Mouse (Mus musculus): ENCODE results near the gene Amph. TPM values are rescaled to one million over a fixed set of nuclear protein-coding genes. Genes with fewer than 3 reads are reported as not detected.

The Amph gene
- total RNA-seq, 2 experiments from 2014 or later: 1.5 to 1.6 TPM

DNA sequence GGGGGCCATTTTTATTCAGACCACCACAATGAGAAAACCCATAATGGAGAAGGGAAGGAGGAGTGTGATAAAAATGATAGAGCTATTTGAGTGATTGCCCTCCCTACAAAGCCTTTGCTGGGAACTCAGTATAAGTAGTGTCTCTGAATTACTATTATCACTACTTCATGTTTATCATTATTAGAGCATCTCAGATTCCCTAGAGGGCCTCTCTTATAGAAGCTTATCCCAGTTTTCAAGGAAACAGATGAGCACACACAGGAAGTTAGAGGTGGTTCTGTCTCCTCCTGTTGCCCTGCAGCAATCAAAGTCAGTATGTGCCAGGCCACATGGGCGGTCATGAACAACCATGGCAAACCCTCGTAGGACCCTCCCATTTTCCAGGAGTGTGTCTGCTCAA is 190.5 kb downstream of the Amph start:
- no peak for DNase-seq (ENCODE audit: low spot score in 2 of 2)

DNA sequence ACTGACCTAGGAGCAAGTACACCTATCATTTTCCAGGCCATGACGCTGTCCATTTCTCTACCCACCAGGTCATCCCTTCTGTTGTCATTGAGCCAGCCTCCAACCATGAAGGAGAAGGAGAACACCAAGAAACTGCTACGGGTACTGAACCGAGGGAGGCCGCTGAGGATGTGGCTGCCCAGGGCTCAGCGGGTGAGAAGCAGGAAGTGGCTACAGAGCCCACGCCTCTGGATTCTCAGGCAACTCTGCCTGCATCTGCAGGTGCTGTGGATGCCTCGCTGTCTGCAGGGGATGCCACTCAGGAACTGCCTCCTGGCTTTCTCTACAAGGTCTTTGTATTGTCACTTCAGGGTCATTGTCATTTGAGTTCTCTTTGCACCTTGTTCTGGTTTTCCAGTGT is 191.1 kb downstream of the Amph start:
- DNase-seq (ENCODE audit: low spot score in 2 of 2): no peak

DNA sequence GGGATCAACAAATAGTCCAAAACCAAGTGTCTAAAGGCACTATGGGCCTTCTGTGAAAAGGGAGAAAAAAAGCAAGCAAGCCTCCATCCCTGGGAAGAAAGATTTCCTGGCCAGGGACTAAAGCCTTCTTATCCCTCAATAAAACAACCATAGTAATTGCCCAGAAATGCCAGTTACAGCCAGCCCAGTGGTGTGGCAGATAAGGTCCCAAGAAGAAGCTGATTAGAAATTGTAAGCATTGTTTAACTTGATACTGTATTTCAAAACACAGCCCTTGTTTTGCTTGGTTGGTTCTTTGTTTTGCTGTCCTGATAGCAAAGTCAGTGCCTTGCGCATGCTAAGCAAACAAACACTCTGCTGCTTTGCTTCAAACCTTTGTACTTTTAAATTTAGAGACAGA is 191.8 kb downstream of the Amph start:
- DNase-seq (ENCODE audit: low spot score in 2 of 2): no peak

DNA sequence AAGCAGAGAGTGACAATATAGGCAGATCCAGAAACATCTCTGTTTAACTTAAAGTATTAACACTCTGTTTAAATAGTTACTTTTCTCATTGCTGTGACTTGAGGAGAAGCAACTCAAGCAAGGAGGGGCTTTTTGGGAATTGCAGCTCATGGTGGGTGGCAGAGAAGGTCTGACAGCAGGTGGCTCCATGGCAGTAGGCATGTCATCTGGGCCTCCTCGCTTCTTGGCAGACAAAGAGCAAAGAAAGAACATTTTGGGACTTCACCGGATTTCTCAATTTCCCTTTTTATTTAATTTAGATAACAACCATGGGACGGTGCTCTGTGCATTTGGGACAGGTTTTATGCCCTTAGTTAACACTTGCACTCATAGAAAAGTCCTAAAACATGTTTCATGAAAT is 195.8 kb downstream of the Amph start:
- DNase-seq (ENCODE audit: low spot score in 2 of 2): no peak

DNA sequence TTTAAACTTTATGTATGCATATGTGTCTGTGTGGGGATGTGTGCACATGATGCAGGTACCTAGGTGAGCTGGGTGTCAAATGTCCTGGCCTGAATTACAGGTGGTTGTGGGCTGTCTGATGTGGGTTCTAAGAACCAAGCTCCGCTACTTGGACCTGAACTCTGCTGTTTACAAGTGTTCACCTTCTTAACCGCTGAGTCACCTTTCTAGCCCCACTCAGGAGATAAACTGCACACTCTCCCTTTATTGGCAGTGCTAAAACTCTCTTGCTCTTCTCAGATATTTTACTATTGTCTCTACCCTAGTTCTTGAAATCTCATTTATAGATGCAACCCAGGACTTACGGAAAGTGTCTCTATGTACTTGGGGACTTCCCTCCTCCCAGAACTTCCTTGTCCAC is 199.5 kb downstream of the Amph start:
- no peak for DNase-seq (ENCODE audit: low spot score in 2 of 2)

DNA sequence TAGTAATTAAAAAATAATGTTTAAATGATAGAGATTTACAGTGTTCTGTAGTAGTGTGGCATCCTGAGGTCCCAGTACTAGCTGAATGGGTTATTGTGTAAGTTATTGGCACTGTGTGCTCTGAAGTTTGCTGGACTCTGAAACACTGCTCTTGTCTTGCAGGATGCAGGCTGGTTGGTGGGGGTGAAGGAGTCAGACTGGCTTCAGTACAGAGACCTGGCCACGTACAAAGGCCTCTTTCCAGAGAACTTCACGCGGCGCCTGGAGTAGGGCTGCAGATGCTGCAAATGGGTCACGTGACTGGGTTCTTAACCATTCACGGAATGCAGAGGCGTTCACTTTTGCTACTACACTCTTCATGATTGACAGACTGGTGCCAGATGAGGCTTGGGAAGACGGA is 201.6 kb downstream of the Amph start:
- DNase-seq (ENCODE audit: low spot score in 2 of 2): no peak

DNA sequence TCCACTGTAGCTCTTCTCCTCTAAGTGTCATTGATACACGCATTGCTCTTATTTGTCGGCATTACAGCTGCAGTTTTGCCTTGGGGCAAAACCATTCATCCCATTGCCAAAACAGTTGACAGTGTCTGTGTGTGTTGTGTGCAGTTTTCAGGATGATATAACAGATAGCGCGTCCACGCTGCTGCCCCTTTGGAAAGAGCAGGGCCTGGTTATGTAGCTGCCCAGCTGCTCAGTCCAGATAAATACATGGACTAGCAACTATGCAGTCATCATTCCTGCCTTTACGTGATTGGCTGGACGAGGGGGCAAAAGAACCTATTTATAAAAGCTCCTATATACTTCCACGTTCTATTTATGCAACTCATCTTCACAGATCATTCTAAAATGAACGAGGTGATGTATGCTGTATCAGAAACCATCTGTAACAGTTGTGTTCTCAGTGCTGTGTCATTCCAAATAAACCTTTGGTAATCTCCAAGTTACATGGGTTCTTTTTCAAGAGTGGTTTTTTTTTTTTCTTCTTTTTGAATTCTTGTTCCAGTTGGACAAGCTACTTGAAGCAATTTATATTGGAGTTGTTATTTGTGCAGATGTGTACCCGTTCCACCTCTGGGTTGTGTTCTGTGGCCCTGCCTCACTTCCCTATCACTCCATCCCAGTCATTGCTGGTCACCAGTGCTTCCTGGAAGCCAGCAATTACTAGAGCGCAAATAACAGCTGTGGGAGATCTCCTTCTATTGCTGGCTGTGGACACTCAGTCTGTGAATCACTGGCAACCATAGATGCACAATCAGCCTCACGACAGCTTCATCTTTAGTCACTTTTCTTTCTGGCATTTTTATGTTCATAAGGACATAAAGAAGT is 202.7 kb downstream of the Amph start:
- no peak for DNase-seq (ENCODE audit: low spot score in 2 of 2)

DNA sequence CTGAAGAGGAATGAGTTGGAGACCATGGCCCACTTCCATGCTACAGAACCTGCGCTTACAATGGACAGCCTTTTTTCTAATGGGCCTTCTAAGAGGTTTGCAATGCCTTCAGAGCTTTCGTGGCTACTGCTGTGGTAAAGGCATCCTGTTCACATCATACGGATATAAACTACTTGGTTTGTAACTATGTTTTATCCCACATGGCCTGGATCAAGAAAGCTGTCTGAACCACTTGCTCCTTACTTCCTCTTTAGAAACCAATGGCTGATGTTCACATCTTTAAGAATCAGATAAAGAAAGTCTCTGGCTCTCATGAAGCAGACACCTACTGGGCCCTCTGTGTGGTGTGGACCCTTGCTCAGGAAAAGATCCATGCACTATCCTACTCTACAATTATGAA is 204.1 kb downstream of the Amph start:
- no peak for DNase-seq (ENCODE audit: low spot score in 2 of 2)

DNA sequence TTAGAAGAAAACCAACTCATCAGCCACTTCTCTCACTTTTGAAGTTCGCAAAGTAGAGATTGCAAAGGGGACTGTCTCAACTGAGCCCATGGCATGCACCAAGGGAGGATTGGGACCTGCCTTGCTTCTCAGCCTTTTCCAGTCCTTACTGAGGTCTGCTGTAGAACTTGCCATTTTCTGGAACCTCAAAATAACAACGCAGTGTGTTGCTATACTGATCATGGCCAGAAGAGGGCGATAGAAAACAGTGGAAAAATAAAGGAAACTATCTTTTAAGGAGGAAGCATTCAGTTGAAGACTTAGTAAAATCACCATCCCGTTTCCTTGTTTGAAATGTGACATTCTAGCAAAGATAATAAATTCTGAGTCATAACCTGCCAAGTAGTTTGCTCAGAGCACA is 210.5 kb downstream of the Amph start:
- peak in 1 of 2 experiments; percentile 22 for DNase-seq (ENCODE audit: low spot score in 2 of 2)

DNA sequence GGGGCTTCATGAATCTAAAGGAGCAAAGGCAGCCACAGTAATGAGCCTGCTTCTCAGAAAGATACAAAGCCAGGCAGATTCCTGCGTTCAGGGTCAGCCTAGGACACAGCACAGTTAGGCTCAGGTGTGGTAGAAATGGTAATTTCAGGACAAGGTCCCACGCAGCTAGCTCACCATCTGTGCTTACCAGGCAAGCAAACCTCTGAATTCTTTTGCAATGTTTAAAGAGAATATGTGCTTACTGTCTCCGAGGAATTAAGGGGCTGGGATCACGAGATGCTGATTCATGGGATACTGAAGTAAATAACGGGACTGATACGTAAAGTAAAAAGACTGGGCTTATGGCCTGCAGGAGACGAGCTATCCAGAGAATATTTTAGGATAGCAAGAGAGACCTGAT is 212.6 kb downstream of the Amph start:
- no peak for DNase-seq (ENCODE audit: low spot score in 2 of 2)

DNA sequence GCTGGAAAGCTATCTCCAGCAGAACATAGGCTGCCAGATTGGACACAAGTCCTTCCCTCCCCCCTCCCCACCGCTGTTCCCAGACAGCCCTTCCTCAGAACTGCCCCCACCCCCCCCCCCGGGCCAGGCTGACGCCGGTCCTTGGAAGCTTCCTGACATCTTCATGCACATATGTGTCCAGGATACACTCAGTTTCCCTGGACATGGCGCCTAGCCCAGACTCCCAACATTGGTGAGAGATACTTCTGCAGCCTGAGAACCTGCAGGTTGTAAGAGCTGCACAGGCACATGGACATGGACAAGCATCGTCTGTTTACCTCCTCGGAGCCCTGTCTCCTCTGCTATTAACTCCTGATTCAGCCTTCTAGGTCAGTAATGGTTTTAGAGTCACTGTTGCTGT is 213.1 kb downstream of the Amph start:
- no peak for DNase-seq (ENCODE audit: low spot score in 2 of 2)

DNA sequence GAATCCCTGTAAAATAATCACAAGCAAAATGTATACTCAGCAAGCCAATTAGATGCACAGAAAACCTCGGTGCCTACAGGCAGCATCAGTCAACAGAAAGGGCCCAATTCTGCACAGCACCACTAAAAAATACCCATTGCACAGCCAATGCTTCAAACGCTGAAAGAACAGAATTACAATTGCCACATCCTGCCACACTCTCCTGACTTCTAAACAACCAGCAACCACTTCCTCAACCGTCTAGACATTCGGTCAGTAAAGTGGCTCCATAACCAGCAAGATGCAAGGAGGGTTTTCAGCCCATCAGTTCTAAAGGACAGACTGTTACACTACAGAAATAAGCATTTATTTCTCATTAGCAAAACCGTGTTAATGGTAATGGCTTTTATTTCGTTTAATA is 214.1 kb downstream of the Amph start:
- no peak for DNase-seq (ENCODE audit: low spot score in 2 of 2)

DNA sequence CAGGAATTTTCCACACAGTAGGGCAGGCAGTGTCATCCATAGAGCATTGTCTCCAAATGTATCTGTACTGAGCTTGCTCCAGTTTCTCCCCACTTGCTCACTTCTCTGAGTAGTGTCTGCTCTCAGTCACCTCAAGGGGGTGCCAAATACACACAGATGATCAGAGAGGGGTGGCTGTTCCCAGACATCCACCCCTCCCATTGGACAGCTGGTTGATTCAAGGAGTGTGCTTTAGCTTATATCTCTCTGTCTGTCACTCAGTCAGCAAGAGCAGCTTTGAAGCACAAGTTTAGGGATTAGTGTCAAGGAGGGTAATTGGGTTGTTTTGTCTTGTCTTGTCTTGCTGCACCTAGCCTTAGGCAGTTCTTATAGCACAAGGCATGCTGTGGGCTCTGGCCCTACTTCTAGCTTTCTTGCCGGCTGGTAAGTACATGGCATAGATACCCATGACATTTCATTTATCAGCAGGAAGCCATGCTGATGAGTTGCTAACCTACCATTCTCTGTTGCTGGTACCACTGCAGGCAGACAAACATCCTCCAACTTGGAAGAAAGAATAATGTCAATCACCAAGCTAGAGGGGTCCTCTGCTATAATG is 229.8 kb downstream of the Amph start:
- DNase-seq (ENCODE audit: low spot score in 2 of 2): peak in 1 of 2 experiments; percentile 19

DNA sequence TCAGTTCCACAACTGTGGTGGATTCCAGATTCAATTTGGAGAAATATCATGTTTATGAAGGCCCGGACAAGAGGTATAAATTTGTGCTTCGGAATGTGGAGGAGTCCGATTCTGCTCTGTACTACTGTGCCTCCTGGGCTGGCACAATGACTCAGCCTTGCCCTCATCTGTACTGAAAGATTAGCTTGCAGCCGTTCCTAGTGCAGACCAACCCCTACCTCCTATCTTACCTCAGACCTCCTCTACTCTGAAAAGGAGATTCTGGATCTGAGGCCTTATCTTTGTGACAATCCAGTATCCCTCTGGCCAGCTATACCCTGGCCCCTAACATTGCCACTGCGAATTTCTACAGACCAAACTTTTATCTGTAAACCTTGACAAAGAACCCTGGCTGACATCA is 230.3 kb downstream of the Amph start:
- DNase-seq (ENCODE audit: low spot score in 2 of 2): no peak

DNA sequence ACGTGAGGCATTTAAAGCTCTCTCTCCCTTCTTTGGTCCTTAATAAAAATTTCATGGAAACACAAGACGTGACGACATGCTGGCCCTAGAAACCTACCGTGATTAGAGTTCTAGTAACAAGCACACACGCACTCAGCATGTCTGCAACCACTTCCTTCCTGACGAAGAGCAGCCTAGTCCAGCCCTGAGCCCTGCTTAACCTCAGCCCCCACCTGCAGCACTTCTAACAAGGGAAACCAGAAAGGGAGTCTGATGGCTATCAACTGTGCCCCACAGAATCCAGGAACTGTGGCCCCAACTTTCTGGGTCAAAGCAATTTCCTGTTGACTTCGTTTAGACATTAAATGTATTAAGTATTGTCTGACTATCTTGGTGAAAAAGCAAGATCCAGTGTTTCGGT is 234.3 kb downstream of the Amph start:
- no peak for DNase-seq (ENCODE audit: low spot score in 2 of 2)

DNA sequence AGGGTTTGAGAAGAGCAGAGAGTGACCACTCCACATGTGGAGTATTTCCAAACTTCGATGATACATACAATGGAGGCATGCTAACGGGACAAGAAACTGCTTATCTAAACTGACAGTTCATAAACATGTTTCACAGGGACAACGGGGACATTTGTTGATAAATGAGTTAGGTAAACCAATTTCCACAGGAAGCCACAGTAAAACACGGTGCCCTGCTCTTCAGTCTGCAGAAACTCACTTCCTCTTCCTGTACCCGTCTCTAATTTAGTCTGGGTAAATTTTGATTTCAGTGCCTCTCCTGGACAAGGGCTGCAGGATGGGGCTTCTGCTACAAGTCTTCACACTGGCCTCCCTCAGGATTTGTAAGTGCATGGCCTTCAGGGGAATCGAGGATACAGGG is 242.0 kb downstream of the Amph start:
- no peak for DNase-seq (ENCODE audit: low spot score in 2 of 2)

DNA sequence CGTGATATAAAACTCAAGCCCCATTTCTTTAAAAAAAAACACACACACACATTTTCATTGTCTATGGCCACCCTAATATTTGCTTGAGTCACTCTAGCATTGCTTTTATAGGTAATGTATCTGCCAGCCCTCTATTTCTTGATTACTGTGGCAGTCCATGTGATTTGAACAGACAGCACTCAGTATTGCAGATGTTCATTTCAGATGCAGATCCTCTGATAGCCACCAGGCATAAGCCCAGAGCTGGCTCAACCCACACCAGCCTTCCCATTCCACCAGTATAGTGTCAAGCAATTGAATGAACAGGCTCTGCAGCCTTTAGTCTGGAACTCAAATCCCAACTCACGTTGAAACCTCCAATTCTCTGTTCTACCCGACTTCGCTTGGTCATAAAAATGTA is 246.8 kb downstream of the Amph start:
- DNase-seq (ENCODE audit: low spot score in 2 of 2): no peak

DNA sequence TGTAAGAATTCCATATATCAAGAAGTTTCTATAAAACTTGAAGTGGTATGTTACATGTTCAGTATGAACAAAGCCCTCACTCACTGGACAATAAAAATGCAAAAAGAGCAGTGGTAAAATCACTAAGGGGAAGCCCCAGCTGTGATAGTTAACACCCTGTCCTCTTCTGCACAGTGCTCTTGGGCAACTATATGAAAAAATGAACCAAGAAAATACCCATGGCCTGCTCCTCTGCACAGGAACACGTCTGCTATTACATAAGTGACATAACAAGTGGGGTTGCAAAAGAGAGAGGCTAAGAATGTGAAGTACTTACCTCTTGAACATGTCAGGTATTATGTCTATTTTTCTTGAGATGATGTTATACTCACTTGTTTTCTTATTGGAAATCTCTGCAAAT is 247.5 kb downstream of the Amph start:
- DNase-seq (ENCODE audit: low spot score in 2 of 2): no peak

Other genes with a start within 250 kb of the Amph start
- 10 to 100 TPM; 43.0 to 44.5 TPM for gene Vps41, start 230.9 kb upstream of the Amph start, total RNA-seq (2021)